Mouse (Mus musculus) left cerebral cortex, adult 6 months (tissue): ENCODE data around the gene Gtf2f2. TPM values are rescaled to one million over a fixed set of nuclear protein-coding genes. Genes with fewer than 3 reads are reported as not detected.

ENCODE experiments used
- long read RNA-seq, 2 experiments: library from polyadenylated mRNA; unstranded; transcript quantifications; one replicate each; pipeline ENCODE4 v2.0.0; 2019 to 2020
- polyA plus RNA-seq: library from polyadenylated mRNA; unstranded; fragments of <200 nt; fragmentation: Nextera tagmentation; gene quantifications from 2 replicates; pipeline ENCODE4 v1.2.3, GENCODE M21; 2021

Gtf2f2 gene
- 19.1 and 21.7 TPM in 2 replicates for polyA plus RNA-seq
- long read RNA-seq, experiment 1, transcript Gtf2f2-201 (8 exons, 1,467 nt) = major isoform, 72 of 85 reads
- long read RNA-seq, experiment 1, partial matches to known transcripts = 3 of 85 reads
- long read RNA-seq, experiment 1, other reads (novel, unspliced or antisense) = 10 of 85 reads
- long read RNA-seq, experiment 2, transcript Gtf2f2-201 (8 exons, 1,467 nt) = major isoform, 14 of 37 reads
- long read RNA-seq, experiment 2, partial matches to known transcripts = 14 of 37 reads
- long read RNA-seq, experiment 2, other reads (novel, unspliced or antisense) = 9 of 37 reads

DNA sequence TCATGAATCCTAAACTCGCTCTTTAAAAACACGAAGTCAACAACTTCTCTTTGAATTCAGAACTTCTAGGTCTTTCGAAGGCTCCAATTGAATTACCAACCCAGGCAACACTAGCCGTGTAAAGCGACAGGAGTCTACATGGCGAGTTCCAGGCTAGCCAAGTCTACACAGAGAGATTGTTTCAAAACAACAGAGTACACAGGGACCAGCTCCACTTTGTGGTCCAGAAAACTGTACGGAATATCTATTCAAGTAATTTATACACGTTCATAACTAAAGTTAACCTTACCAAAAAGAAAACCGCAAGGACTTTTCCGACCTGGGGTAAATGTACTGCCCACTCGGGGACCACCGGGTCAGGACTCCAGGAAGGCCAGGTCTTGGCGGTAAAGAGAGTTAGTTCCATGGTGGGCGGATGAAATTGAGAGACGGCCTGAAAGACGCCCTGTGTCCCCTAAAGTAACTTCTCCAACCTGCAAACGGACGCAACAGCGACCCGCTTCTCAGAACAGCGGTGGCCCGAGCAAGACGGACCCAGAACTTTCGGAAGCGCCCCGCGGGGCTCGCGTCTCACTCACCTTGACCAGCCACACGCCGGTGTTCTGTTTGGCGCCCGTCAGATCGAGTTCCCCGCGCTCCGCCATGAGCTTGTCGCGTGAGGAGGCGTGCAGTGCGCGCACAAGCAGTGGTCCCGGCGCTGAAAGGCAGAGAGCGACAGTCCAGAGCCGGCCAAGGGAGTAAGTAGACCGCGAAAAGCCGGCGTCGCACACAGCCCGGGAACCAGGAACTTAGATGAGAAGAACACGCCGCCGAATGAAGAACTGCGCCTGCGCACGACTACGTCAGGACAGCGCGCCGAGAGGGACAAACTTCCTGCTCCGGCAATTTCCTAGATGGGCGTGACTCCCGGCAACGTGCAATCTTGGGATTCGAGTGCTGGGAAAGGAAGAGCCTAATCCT is at the start of gene Gtf2f2:
Gtf2f2 (minus strand) TSS at position 764 of the 960 bp plus-strand sequence.

DNA sequence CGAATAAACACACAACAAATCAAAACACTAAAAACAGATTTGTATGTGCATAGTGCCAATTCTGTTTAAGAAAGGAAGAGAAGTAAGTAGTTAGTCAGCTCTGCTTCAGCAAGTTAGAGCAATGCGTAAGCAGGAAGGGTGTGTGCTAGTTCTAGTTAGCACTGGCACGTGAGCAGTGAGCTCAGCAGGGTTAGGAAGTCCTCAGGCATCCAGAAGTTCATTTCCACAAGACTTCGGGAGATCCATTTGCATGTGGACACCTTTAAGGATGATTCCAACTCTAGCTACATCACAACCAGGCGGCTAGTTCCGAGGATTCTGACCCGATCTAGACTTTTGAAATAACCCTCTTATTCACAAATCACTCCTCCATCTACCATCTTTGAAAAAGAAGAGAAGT is 55.9 kb downstream of the Gtf2f2 start, which contains the start of gene Kctd4:
Kctd4 (plus strand) TSS at position 244 of the 400 bp plus-strand sequence.

Other genes starting within 250 kb of the Gtf2f2 start
- gene Slc25a30, start 223.8 kb downstream of the Gtf2f2 start, polyA plus RNA-seq = 2.6 and 3.4 TPM in 2 replicates
- gene Tpt1, start 165.8 kb downstream of the Gtf2f2 start, polyA plus RNA-seq = 1,930 and 1,940 TPM in 2 replicates
- 6.8 and 12.0 TPM in 2 replicates for gene Kctd4, start 55.9 kb downstream of the Gtf2f2 start, polyA plus RNA-seq
- gene Gpalpp1, start 99.9 kb upstream of the Gtf2f2 start, polyA plus RNA-seq = 6.7 and 7.0 TPM in 2 replicates
- 5.4 and 5.7 TPM in 2 replicates for gene Nufip1, start 100.0 kb upstream of the Gtf2f2 start, polyA plus RNA-seq